Mouse (Mus musculus) liver, embryonic 11.5 days (tissue): ENCODE data around the gene Nol7. TPM values are rescaled to one million over a fixed set of nuclear protein-coding genes. Genes with fewer than 3 reads are reported as not detected.

ENCODE experiments used
- ATAC-seq: fragments of 200-750 bp; cut with Nextera tagmentation; replicated peaks from 2 replicates; pipeline ENCODE4 v1.8.0; 2017; ENCODE audit warnings: moderate number of reproducible peaks, mild to moderate bottlenecking, moderate TSS enrichment, moderate library complexity; ENCODE audit not compliant: low FRiP score
- DNase-seq: peaks from one replicate; pipeline ENCODE4 v3.0.0-alpha.2; 2017; ENCODE audit warnings: low spot score
- H3K27ac ChIP-seq: fragments of 300-500 bp; sonication (generic); 2 replicates; pipeline ENCODE4 v1.5.1; 2014; ENCODE audit warnings: mild to moderate bottlenecking, low read depth, low read length, control low read depth
- H3K27me3 ChIP-seq: fragments of 300-500 bp; sonication (generic); replicated peaks from 2 replicates; pipeline ENCODE4 v1.6.1; 2014; ENCODE audit warnings: low read length, mixed read lengths; ENCODE audit not compliant: control insufficient read depth, insufficient read depth
- H3K36me3 ChIP-seq: fragments of 300-500 bp; sonication (generic); 2 replicates; pipeline ENCODE4 v1.6.1; 2014; ENCODE audit warnings: mild to moderate bottlenecking, low read length, moderate library complexity, mixed read lengths; ENCODE audit not compliant: control insufficient read depth, insufficient read depth
- H3K4me1 ChIP-seq: fragments of 300-500 bp; sonication (generic); replicated peaks from 2 replicates; pipeline ENCODE4 v1.6.1; 2014; ENCODE audit warnings: low read length, mixed read lengths; ENCODE audit not compliant: control insufficient read depth, insufficient read depth
- H3K4me2 ChIP-seq: fragments of 300-500 bp; sonication (generic); 2 replicates; pipeline ENCODE4 v1.6.1; 2014; ENCODE audit warnings: mild to moderate bottlenecking, control low read depth, moderate library complexity
- H3K4me3 ChIP-seq: fragments of 300-500 bp; sonication (generic); 2 replicates; pipeline ENCODE4 v1.5.1; 2014; ENCODE audit warnings: low read depth, low read length, control low read depth
- H3K9ac ChIP-seq: fragments of 300-500 bp; sonication (generic); 2 replicates; pipeline ENCODE4 v1.6.1; 2014; ENCODE audit warnings: low read depth, low read length, control low read depth
- H3K9me3 ChIP-seq: fragments of 300-500 bp; sonication (generic); 2 replicates; pipeline ENCODE4 v1.6.1; 2016; ENCODE audit warnings: low read length, inconsistent platforms, mixed read lengths; ENCODE audit not compliant: control insufficient read depth
- WGBS: fragments of 180-500 bp; shearing (Covaris S2); extraction: QIAGEN DNeasy Blood & Tissue Kit; methylation state at CpG from one replicate; pipeline ENCODE4 v1.1.7; 2014; 5-methylcytosine and 5-hydroxymethylcytosine counted together
- polyA plus RNA-seq: library from polyadenylated mRNA; unstranded; fragments of >200 nt; fragmentation: Nextera tagmentation; extraction: Ambion mirVana; gene quantifications from 2 replicates; pipeline ENCODE4 v1.2.1, GENCODE M21; 2014

Gene Nol7
- polyA plus RNA-seq = 221 and 223 TPM in 2 replicates

DNA sequence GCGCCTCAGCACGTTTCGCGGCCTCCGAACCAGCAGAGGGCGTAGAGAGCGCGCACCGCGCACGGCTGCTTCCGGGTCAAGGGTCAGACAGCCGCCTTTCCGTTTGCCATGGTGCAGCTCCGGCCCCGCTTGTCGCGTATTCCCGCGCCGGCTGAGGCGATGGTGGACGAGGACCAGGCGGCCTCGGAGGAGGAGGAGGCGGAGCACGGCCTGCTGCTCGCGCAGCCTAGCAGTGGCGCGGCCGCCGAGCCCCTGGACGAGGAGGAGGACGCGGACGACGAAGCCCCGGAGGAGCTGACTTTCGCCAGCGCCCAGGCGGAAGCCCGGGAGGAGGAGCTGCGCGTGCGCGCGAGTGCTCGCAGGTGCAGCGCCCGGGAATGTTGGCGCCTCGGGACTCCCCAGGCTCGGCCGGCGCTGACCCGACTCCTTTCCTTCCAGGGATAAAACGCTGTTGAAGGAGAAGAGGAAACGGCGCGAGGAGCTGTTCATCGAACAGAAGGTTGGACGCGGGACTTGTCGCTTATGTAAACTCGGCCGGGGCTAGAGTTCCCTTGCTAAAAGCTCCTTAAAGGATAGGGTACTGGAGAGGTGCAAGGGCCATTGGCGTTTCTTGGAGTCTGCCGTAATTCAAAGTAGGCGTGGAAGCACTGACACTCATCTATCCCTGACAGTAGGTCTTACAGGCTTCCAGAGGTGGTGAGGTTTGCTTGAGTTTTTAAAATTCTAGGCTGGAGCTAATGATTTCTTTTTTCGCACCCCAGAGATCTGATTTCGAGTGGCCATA is at the start of gene Nol7:
Nol7 (plus strand) TSS at position 94 of the 784 bp plus-strand sequence.
- Histone ChIP-seq H3K27me3 (no peaks in the 10 kb centered on the region), H3K4me1 (peaks cover 5% of the 10 kb centered on the region), H3K9me3 (no peaks in the 10 kb centered on the region), H3K27ac (peak within 1 kb of the TSS; percentile 91), H3K4me3 (peak within 1 kb of the TSS; percentile 89), H3K9ac (peak within 1 kb of the TSS; percentile 94), H3K4me2 (peak within 1 kb of the TSS; percentile 77), H3K36me3 (peaks cover 6% of the 10 kb centered on the region)
- DNase-seq (peak; percentile 98), ATAC-seq (peak; percentile 94)
- WGBS = 1% methylated on average over 72 of the region's 72 CpGs

DNA sequence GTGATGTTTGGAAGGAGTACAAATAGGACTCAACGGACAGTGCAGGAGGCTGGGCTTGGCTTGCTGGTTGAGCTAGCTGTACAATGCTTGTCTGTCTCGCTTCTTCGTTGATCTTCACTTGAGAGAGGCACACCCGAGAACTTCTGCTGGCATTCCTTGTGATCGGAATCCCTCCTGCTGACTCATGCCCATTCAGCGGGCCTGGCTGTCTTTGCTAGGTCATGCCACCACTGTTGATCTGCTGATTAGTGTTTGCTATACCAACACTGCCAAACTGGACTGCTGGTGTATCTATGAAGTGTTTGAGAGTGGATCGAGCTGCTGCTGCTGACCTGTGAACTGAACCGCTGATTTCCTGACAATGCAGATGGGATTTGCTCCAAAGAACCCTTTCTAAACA is 48.8 kb upstream of the Nol7 start:
- 76% methylated on average over 8 of the region's 8 CpGs for WGBS
- no peaks in the 10 kb centered on the region for H3K27me3 ChIP-seq
- no peak overlapping the region for H3K27ac ChIP-seq
- no peak overlapping the region for H3K9ac ChIP-seq
- DNase-seq = no peak
- no peaks in the 10 kb centered on the region for H3K9me3 ChIP-seq
- H3K4me2 ChIP-seq = no peak overlapping the region
- H3K4me1 ChIP-seq = no peaks in the 10 kb centered on the region
- no peak for ATAC-seq
- H3K4me3 ChIP-seq = no peak overlapping the region
- H3K36me3 ChIP-seq = no peaks in the 10 kb centered on the region

DNA sequence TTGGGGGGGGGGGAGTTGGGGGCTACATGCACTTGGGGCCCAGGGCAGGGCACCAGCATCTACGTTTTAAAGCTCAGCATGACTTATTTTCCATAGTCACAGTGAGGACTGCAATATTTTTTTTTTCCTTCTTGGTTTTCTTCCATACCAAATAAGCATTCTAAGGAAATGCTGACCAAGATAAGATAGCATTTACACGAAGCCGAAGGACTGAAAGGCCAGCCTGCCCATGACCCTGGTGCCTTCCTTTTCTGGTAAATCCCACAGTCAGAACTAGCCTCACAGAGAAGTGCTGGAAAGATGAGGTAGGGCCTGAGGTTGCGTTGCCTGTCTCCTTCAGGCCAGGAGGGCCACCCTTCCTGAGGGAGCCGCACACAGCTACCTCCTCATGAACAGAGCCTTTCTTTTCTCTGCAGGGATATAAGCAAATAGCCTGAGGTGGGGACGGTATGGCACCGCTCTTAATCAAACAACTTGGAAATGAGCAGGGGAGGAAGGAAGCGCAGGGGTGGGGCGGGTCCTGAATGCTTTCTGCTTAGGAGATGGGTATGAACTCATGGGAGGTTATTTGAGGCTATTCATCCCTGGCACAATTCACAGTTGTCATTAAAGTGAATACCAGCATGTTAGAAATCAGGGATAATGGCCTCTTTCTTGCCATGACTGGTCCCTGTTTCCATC is 47.6 kb upstream of the Nol7 start:
- ATAC-seq (no peak), DNase-seq (no peak)
- Histone ChIP-seq H3K9me3 (no peaks in the 10 kb centered on the region), H3K27me3 (no peaks in the 10 kb centered on the region), H3K4me2 (no peak overlapping the region), H3K4me3 (no peak overlapping the region), H3K27ac (no peak overlapping the region), H3K36me3 (no peaks in the 10 kb centered on the region), H3K9ac (no peak overlapping the region), H3K4me1 (no peaks in the 10 kb centered on the region; the same call in 1 of the 2 replicates)
- 51% methylated on average over 9 of the region's 9 CpGs for WGBS

DNA sequence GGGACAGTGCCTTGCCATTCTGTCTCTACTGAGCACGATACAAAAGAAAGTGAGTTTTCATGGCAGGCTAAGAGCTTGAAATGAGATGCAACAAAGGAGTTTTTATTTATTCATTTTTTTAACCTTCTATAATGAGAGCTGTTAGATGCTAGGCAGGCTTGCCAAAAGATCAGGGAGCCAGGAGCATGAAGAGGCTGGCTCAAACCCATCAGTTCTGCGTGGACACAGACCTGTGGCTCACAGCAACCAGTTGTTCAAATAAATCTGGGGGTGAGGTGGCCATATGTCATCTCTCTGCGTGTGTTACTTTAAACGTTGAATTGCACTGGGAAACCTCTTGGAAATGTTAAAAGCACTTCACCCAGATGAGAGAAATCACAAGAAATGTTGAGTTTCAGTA is 44.8 kb upstream of the Nol7 start:
- 67% methylated on average over 4 of the region's 4 CpGs for WGBS
- Histone ChIP-seq H3K36me3 (no peaks in the 10 kb centered on the region), H3K27me3 (no peaks in the 10 kb centered on the region), H3K4me3 (no peak overlapping the region), H3K9me3 (no peaks in the 10 kb centered on the region), H3K4me1 (no peaks in the 10 kb centered on the region; the same call in 1 of the 2 replicates), H3K9ac (no peak overlapping the region), H3K4me2 (no peak overlapping the region), H3K27ac (no peak overlapping the region)
- no peak for DNase-seq
- ATAC-seq = no peak

DNA sequence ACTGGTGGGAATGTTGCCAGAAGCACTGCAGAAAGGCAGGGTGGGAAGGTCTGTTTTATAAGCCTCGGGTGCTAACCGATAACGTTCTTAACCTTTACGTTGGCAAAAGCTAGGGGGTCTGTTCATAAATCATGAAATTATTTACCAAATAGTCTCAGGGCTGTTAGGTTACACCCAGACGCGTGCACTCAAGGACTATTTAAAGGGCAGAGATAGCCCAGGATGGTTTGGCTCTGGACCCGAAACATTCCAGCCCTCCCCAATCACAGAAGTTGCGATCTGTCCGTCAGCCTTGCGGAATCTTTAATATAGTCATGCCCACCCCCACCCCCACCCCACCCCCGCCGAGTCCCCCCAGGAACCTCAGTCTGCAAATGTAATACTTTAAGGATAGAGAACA is 43.8 kb upstream of the Nol7 start:
- no peak overlapping the region for H3K9ac ChIP-seq
- 76% methylated on average over 12 of the region's 12 CpGs for WGBS
- H3K36me3 ChIP-seq = no peaks in the 10 kb centered on the region
- no peak overlapping the region for H3K4me2 ChIP-seq
- H3K27me3 ChIP-seq = no peaks in the 10 kb centered on the region
- H3K27ac ChIP-seq = no peak overlapping the region
- H3K9me3 ChIP-seq = no peaks in the 10 kb centered on the region
- H3K4me3 ChIP-seq = no peak overlapping the region
- no peak for ATAC-seq
- H3K4me1 ChIP-seq = no peaks in the 10 kb centered on the region; the same call in 1 of the 2 replicates
- DNase-seq = no peak

DNA sequence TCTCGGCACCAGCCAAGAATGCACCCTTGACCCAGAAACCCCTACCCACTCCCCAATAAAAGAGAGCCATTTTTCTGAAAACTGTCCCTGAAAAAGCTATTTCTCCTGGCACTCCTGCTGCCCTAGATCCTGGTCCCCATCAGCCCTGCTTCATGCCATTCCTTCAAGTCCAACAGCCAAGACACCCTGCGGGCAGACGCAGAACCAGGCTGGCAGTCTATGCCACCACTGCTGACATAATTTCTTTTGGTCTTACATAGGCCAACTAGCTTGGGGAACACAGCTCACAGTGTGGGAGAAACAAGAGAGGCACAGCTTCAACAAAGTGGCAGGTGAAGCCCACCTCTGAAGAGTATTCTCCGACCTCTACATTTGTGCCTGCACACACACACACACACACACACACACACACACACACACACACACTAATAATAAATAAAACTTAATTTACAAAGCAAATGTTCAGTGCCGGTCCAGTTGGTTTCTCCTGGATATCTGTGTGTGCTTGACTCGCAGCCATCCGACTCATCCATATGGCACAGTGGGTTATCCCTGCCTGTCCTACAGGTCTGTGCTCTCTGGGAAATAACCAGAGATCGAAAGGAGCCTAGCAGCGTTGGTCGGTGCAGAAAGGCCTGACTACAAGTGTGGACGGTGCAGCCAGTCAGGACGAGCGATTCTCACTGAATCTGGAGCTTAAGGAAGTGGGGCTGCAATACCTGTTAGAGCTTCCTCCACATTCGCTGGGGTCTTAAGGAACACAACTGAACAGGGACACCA is 41.7 kb upstream of the Nol7 start:
- no peak overlapping the region for H3K4me2 ChIP-seq
- no peaks in the 10 kb centered on the region; the same call in 1 of the 2 replicates for H3K4me1 ChIP-seq
- ATAC-seq = no peak
- no peaks in the 10 kb centered on the region for H3K27me3 ChIP-seq
- no peak overlapping the region for H3K4me3 ChIP-seq
- H3K27ac ChIP-seq = no peak overlapping the region
- DNase-seq = no peak
- H3K9me3 ChIP-seq = no peaks in the 10 kb centered on the region
- H3K9ac ChIP-seq = no peak overlapping the region
- no peaks in the 10 kb centered on the region for H3K36me3 ChIP-seq
- 82% methylated on average over 14 of the region's 14 CpGs for WGBS

DNA sequence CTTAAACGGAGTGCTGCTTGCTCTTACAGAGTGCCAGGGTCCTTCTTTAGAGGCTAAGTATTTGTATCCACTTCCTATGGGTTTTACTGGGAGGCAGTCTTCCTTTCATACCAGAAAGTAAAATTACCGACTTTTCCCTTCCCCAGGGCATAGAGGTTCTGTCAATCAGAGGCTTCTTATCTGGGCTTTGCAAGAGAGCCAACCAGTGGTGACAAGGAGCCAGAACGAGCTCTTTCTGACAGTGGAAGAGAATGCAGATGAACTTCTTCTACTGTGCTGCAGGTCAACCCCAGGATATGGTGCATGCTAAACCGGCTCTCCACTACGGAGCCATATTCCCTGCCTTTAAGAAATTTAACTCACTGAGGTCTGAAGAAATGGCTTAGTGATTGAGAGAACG is 37.7 kb upstream of the Nol7 start:
- no peaks in the 10 kb centered on the region for H3K4me1 ChIP-seq
- ATAC-seq = 0 out of 2 replicates have a peak, but pooled peaks have one; percentile 37
- no peaks in the 10 kb centered on the region for H3K27me3 ChIP-seq
- no peak for DNase-seq
- H3K4me2 ChIP-seq = no peak overlapping the region
- no peak overlapping the region for H3K27ac ChIP-seq
- 47% methylated on average over 6 of the region's 6 CpGs for WGBS
- no peaks in the 10 kb centered on the region for H3K9me3 ChIP-seq
- no peak overlapping the region for H3K9ac ChIP-seq
- no peaks in the 10 kb centered on the region for H3K36me3 ChIP-seq
- H3K4me3 ChIP-seq = no peak overlapping the region

DNA sequence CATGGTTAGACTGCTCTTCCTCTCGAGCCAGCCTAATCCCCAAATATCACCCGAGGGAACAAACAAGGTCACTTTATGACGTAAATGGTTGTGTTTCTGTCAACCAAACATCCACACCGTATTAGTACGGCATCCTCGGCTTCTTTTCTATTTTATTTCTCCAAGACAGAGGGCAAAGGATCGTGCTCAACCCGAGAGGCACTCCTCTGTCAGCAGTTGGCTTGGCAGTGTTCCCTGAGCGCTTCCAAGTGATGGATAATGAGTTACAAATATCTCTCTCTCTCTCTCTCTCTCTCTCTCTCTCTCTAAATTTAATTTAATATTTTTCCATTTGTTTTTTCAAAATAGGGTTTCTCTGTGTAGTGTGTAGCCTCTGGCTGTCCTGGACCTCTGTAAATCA is 35.8 kb upstream of the Nol7 start:
- H3K36me3 ChIP-seq = no peaks in the 10 kb centered on the region
- ATAC-seq = no peak
- no peak for DNase-seq
- no peak overlapping the region for H3K9ac ChIP-seq
- no peaks in the 10 kb centered on the region for H3K27me3 ChIP-seq
- no peak overlapping the region for H3K27ac ChIP-seq
- no peak overlapping the region for H3K4me2 ChIP-seq
- H3K4me3 ChIP-seq = no peak overlapping the region
- H3K4me1 ChIP-seq = 0 out of 2 replicates have a peak, but pooled peaks cover 4% of the 10 kb centered on the region
- no peaks in the 10 kb centered on the region for H3K9me3 ChIP-seq
- 77% methylated on average over 9 of the region's 9 CpGs for WGBS
